Mouse (Mus musculus) T-helper 17 cell (primary cell): Measurements from ENCODE around the gene Gm5741.

Source experiments
- in situ Hi-C, 2 experiments: fragments of 300-600 bp; cut with MboI, MseI; formaldehyde crosslinking; loops; 1 replicate in 1 of 2; 2 replicates in 1 of 2; pipeline ENCODE4 v1.15.1; 2025; ENCODE audit warnings: high pct_unique_total_duplicates in 2 of 2

The Gm5741 gene

GRCm38 (mm10) chr8:85067982-85068381, at the start of gene Gm5741:
TSS of gene Gm5741 (minus strand) at chr8:85067982.
- in situ Hi-C loops = loop anchor here in 1 of 2 experiments (25.0 kb wide), 2 partner anchors 831 to 1381 kb away; partner anchors contain the start of genes D8Ertd738e, Pkn1 and Zswim4

GRCm38 (mm10) chr8:85116984-85117383, 49.2 kb upstream of the Gm5741 start:
- in situ Hi-C loops = no loop called here

DNA sequence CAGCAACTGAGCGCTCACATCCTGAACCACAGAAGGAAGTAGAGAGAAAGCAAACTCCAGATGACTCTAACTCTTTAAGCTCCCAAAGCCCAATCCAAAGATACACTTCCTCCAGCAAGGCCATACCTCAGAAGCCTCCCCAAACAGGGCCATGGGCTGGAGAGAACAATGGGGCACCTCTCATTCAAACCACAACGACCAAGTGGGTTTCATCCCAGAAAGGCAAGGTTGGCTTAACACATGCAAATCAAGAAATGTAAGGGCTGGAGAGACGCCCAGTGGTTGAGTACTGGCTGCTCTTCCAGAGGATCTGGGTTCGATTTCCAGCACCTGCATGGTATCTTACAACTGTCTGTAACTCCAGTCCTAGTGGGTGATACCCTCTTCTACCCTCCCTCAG, 47.7 kb upstream of the Gm5741 start:
- in situ Hi-C loops = no loop called here

- in situ Hi-C loops = no loop called here
These were observed 45.5 kb upstream of the Gm5741 start for GRCm38 (mm10) chr8:85113241-85113640.

- in situ Hi-C loops = no loop called here
These were observed 32.4 kb upstream of the Gm5741 start for GRCm38 (mm10) chr8:85100076-85100665.

- in situ Hi-C loops = loop anchor here (10.0 to 25.0 kb wide), 2 partner anchors 78 to 440 kb away; no protein-coding TSS in a partner anchor
These were observed 29.1 kb upstream of the Gm5741 start for GRCm38 (mm10) chr8:85096850-85097249.

DNA sequence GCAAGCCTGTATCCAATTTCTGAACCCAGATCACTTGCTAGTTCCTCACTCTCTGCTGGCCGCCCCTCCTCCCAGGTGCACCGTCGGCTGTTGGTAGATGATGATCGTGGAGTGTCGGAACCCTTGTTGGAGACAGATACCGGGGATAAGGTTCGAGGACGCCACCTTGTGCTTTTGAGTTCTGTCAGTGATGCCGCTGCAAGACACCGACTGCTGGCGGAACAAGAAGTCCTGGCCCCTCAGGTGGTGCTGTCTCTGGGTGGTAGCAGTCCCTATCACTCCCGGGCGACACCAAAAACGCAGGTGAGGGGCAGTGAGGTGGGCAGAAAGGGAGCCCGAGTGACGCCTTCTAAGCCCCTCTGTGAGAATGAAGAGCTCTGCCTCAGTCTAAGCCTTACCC, 28.4 kb upstream of the Gm5741 start:
- in situ Hi-C loops = loop anchor here (10.0 to 25.0 kb wide), 2 partner anchors 79 to 441 kb away; no protein-coding TSS in a partner anchor

- in situ Hi-C loops = loop anchor here (10.0 to 25.0 kb wide), 2 partner anchors 79 to 442 kb away; no protein-coding TSS in a partner anchor
These were observed 27.8 kb upstream of the Gm5741 start for GRCm38 (mm10) chr8:85095566-85095965.

DNA sequence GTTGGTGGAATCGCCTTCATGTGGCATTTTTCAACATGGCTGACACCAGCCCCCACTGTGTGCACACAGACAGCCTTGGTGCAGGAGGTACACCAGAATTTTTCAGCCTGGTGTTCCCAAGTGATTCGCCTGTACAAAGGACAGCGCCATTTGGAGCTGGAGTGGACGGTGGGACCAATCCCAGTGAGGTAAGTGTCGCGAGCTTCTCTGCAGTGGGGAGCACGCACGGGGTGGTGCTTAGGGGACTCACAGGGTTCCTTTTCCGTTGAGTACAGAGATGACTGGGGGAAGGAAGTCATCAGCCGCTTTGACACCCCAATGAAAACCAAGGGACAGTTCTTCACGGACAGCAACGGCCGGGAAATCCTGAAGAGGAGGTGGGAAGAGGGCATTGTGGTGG, 27.3 kb upstream of the Gm5741 start:
- in situ Hi-C loops = loop anchor here (10.0 to 25.0 kb wide), 2 partner anchors 80 to 442 kb away; no protein-coding TSS in a partner anchor

- in situ Hi-C loops = loop anchor here (10.0 to 25.0 kb wide), 2 partner anchors 83 to 446 kb away; no protein-coding TSS in a partner anchor
These were observed 23.8 kb upstream of the Gm5741 start for GRCm38 (mm10) chr8:85091526-85092090.

- in situ Hi-C loops = loop anchor here (10.0 to 25.0 kb wide), 2 partner anchors 84 to 446 kb away; no protein-coding TSS in a partner anchor
These were observed 23.1 kb upstream of the Gm5741 start for GRCm38 (mm10) chr8:85090856-85091255.

DNA sequence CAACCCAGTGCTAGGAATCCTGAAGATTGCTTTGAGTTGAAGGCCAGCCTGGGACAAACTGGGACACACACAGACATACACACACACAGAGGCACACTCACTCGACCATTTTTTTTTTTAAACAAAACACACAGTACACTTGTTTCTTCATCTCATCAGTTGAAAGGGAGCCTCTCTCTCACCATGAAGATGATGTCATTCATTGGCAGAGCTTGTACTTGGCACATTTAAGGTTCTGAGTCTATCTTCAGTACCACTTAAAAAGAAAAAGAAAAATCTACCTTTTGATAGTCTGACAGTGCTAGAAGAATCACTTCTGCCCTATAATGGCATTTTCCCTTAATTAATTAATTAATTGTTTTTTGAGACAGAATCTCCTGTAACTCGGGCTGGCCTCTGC, 21.0 kb upstream of the Gm5741 start:
- in situ Hi-C loops = loop anchor here in 1 of 2 experiments (25.0 kb wide), 1 partner anchor 449 kb away; no protein-coding TSS in a partner anchor

- in situ Hi-C loops = loop anchor here in 1 of 2 experiments (25.0 kb wide), 1 partner anchor 451 kb away; no protein-coding TSS in a partner anchor
These were observed 18.5 kb upstream of the Gm5741 start for GRCm38 (mm10) chr8:85086238-85086637.

DNA sequence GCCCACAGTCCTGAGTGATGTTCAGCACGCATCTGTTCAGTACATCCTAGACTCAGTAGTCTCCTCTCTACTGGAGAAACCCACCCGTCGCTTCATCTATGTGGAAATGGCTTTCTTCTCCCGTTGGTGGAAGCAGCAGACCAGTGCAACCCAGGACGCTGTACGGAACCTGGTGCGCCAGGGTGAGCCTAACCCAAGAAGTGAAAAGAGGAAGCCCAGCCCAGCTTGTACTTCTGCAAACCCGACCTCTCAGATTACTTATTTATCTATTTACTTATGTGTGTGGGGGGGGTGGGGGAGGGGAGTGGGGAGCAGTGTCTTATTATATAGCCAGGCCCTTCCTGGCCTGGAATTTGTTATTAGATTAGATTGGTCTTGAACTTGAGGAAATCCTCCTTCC, 16.9 kb upstream of the Gm5741 start:
- in situ Hi-C loops = loop anchor here in 1 of 2 experiments (25.0 kb wide), 1 partner anchor 453 kb away; no protein-coding TSS in a partner anchor

- in situ Hi-C loops = loop anchor here in 1 of 2 experiments (25.0 kb wide), 1 partner anchor 454 kb away; no protein-coding TSS in a partner anchor
These were observed 15.5 kb upstream of the Gm5741 start, which contains the start of gene Man2b1 for GRCm38 (mm10) chr8:85083108-85083813. TSS of gene Man2b1 (plus strand) at chr8:85083270.

GRCm38 (mm10) chr8:85082169-85082568, 14.4 kb upstream of the Gm5741 start:
- in situ Hi-C loops = loop anchor here in 1 of 2 experiments (25.0 kb wide), 1 partner anchor 455 kb away; no protein-coding TSS in a partner anchor

DNA sequence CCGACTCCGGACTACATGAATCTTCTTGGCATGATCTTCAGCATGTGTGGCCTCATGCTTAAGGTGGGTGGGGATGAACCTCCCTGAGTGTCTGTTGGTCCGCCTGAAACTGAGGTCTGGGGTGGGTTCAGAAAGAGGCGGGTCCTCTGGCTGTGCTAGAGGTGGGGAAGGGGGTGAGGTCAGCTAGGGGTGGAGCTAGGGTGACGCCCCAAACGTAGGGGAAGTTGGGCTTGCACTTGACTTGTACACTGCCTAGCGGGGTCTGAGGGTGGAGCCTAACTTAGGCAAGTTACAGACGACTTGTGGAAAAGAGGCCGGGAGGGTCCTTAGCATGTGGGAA, 13.4 kb upstream of the Gm5741 start, which contains the start of gene Wdr83:
TSS of gene Wdr83 (minus strand) at position 91 of the 340 bp plus-strand sequence.
- in situ Hi-C loops = loop anchor here in 1 of 2 experiments (25.0 kb wide), 1 partner anchor 456 kb away; no protein-coding TSS in a partner anchor

DNA sequence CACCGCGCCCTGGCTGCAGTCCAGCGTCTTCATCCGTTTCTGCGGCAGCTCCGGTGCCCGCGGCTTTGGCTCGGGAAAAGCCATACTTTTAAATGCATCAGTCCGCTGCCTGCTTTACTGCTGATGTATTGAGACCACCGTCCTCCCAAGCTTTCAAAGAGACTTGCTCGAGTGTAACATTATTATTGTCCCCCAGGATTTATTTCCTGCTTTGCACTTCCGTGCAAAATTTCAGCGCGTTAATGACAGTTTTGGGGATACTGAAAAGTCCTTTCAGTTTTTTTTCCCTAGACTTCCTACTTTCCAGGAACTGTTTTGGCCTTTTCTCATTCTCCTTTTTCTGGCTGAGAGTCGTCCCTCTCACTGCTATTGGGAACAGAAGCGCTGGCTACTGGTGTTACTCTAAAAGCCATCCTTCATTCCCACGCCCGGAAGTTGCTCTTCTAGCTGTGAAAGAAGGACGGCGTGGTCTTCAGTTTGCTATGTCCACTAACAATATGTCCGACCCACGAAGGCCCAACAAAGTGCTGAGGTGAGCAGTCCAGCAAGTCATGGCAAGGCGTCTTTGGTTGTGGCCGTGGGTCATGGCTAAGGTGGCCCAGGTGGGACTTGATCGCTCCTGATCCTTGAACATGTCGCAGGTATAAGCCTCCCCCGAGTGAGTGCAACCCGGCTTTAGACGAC, 12.9 kb upstream of the Gm5741 start, which contains the start of gene Wdr83os:
TSS of gene Wdr83os (plus strand) at position 209 of the 684 bp plus-strand sequence.
- in situ Hi-C loops = loop anchor here in 1 of 2 experiments (25.0 kb wide), 1 partner anchor 457 kb away; no protein-coding TSS in a partner anchor

DNA sequence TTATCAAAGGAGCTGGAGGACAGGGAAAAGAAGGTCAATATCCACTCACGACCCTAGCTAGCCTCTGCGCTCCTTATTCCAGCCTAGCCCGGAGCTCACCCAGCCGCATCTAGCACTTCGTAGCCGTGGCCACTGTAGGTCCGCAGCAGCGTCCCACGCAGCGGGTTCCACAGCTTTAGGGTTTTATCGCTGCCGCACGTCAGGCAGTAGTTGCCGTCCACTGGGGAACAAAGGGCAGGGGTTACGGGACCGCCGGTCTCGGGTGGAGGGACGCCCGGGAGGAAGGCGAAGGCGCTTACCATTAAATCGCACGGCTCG, 12.4 kb upstream of the Gm5741 start:
- in situ Hi-C loops = loop anchor here in 1 of 2 experiments (25.0 kb wide), 1 partner anchor 457 kb away; no protein-coding TSS in a partner anchor

GRCm38 (mm10) chr8:85076993-85077392, 9.2 kb upstream of the Gm5741 start:
- in situ Hi-C loops = loop anchor here (5.0 to 25.0 kb wide), 2 partner anchors 100 to 460 kb away; partner anchors contain the start of gene Junb (in 1 of the 2)

DNA sequence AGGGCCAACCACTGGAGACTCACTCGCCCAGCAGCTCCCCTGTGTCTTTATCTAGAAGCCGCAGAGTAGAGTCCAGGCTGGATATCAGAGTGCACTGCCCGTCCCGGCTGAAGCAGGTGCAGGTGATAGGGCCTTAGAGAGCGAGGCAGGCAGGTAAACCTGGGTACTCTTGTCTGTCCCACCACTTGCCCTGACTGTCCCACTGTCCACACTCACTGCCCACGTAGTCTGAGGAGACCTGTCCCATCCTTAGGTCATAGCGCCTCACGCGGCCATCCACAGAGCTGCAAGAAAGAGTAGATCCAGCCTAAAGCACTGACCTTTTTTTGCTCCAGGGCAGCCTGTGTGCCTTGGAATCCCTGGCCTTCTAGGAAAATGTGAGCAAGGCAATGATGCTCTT, 8.2 kb upstream of the Gm5741 start:
- in situ Hi-C loops = loop anchor here (5.0 to 25.0 kb wide), 2 partner anchors 99 to 461 kb away; partner anchors contain the start of gene Junb (in 1 of the 2)
